Mouse (Mus musculus) C2C12 (cell line): Measurements from ENCODE around the gene Vmn1r213. TPM values are rescaled to one million over a fixed set of nuclear protein-coding genes. Genes with fewer than 3 reads are reported as not detected.

ENCODE experiments used
- H3K27me3 ChIP-seq: one replicate; pipeline ENCODE4 v1.6.1; 2011; ENCODE audit not compliant: control insufficient read depth, insufficient read depth, insufficient read length
- H3K36me3 ChIP-seq: one replicate; pipeline ENCODE4 v1.6.1; 2011; ENCODE audit not compliant: control insufficient read depth, insufficient read depth
- H3K4me3 ChIP-seq: one replicate; pipeline ENCODE4 v1.5.1; 2011; ENCODE audit warnings: mild to moderate bottlenecking, control low read depth; ENCODE audit not compliant: poor library complexity, insufficient read depth, severe bottlenecking
- H3K79me2 ChIP-seq: one replicate; pipeline ENCODE4 v1.6.1; 2011; ENCODE audit not compliant: control insufficient read depth, insufficient read depth
- H3K79me3 ChIP-seq: one replicate; pipeline ENCODE4 v1.6.1; 2011; ENCODE audit warnings: low read depth, control low read depth
- H3ac ChIP-seq: one replicate; pipeline ENCODE3; 2011; ENCODE audit warnings: low read depth; ENCODE audit not compliant: control insufficient read depth, insufficient read length
- CEBPB ChIP-seq: IDR thresholded peaks from one replicate; pipeline ENCODE4 v1.6.1; 2011; ENCODE audit warnings: low read depth, mild to moderate bottlenecking, control low read depth, moderate library complexity
- CTCF ChIP-seq: IDR thresholded peaks from one replicate; pipeline ENCODE4 v1.5.1; 2011; ENCODE audit not compliant: control insufficient read depth, insufficient read depth, insufficient read length
- FOSL1 ChIP-seq: IDR thresholded peaks from one replicate; pipeline ENCODE4 v1.8.0; 2011; ENCODE audit warnings: mild to moderate bottlenecking, low read length; ENCODE audit not compliant: poor library complexity, insufficient read depth, severe bottlenecking
- MAX ChIP-seq: IDR thresholded peaks from one replicate; pipeline ENCODE4 v1.6.1; 2011; ENCODE audit warnings: mild to moderate bottlenecking, control low read depth
- MYOD1 ChIP-seq: IDR thresholded peaks from one replicate; pipeline ENCODE4 v1.6.1; 2011; ENCODE audit warnings: low read depth; ENCODE audit not compliant: control insufficient read depth, insufficient read length
- MYOG ChIP-seq: IDR thresholded peaks from one replicate; pipeline ENCODE4 v1.6.1; 2011; ENCODE audit not compliant: control insufficient read depth, insufficient read length; ENCODE audit errors: extremely low read depth
- USF1 ChIP-seq: IDR thresholded peaks from one replicate; pipeline ENCODE4 v1.6.1; 2011; ENCODE audit warnings: low read depth, mild to moderate bottlenecking, control low read depth, moderate library complexity
- long read RNA-seq, 2 experiments: library from polyadenylated mRNA; unstranded; transcript quantifications; one replicate each; pipeline ENCODE4 v2.0.0; 2019 to 2020
- polyA plus RNA-seq: library from polyadenylated mRNA; unstranded; fragments of >200 nt; fragmentation: generic; extraction: Trizol; gene quantifications from one replicate; pipeline ENCODE4 v1.2.1, GENCODE M21; 2012; ENCODE audit warnings: missing spikeins

Gene Vmn1r213
- not detected for polyA plus RNA-seq
- long read RNA-seq, experiment 1: 0 reads
- long read RNA-seq, experiment 2: 0 reads

DNA sequence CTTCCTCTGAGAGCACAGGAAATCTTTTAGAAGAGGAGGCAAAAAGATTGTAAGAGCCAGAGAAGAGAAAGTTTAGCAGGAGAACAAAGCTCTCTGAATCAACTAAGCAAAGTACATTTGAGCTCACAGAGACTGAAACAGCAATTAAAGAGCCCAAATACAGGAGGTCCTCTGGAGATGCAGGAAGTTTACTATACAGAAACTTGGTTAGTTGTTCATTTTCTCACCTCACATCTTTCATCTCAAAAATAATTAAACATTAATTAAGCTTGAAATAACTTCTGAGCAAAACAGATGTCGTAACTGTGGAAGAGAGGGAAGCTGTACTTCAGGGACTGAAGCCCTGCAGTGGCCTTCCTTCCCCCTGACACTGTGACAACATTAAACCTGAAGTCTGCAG lies at the start of gene Vmn1r213:
TSS of gene Vmn1r213 (plus strand) at position 301 of the 400 bp plus-strand sequence.
- H3K27me3 ChIP-seq: no peaks in the 10 kb centered on the region
- no peak for TF ChIP-seq USF1
- no peak for TF ChIP-seq MAX
- TF ChIP-seq CEBPB: no peak
- TF ChIP-seq CTCF: no peak
- no peak for TF ChIP-seq FOSL1
- TF ChIP-seq MYOD1: no peak
- TF ChIP-seq MYOG: no peak
- no peaks in the 10 kb centered on the region for H3K79me2 ChIP-seq

DNA sequence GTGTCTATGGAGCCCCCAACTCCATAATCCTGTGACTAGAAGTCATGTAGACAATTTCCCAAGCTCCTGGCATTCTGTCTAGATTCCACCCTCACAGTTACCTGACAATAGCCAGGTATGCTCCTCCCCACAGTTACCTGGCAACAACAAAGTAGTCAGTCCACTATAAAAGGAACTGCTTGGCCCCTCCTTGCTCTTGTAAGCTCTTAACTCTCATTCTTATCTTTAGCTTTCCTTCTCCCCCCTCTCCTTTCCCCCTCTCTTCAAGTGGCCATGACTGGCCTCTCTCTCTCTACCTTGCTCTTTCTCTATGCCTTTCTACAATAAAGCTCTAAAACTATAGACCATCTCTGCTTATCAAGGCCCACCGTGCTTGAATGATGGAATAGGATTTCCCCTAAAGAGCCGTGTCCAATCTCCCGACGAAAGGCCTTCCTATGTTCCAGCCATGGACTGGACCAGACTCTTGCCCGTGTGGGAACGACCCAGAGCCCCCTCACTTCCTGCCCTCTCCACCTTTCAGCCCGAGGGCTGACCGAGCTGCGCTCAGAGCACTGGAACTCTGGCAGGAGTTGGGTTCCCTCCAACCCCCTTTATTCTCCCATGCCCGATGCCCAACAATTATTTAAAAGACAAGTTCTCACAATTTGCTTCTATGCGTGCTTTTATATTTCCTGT lies 17.1 kb upstream of the Vmn1r213 start:
- H3ac ChIP-seq: no peak overlapping the region
- no peaks in the 10 kb centered on the region for H3K27me3 ChIP-seq
- H3K36me3 ChIP-seq: no peaks in the 10 kb centered on the region
- no peak overlapping the region for H3K4me3 ChIP-seq
- H3K79me3 ChIP-seq: no peaks in the 10 kb centered on the region
- TF ChIP-seq MAX (no peak), CEBPB (no peak), MYOD1 (no peak)
- no peaks in the 10 kb centered on the region for H3K79me2 ChIP-seq

More for the DNA sequence above, at the start of gene Vmn1r213:
- no peaks in the 10 kb centered on the region for H3K36me3 ChIP-seq
- H3K4me3 ChIP-seq: no peak within 1 kb of the TSS
- H3ac ChIP-seq: no peak within 1 kb of the TSS
- no peaks in the 10 kb centered on the region for H3K79me3 ChIP-seq

- H3K4me3 ChIP-seq: no peak overlapping the region
- H3K36me3 ChIP-seq: no peaks in the 10 kb centered on the region
- TF ChIP-seq MYOG: no peak
- no peak for TF ChIP-seq FOSL1
- TF ChIP-seq MAX: no peak
- no peak overlapping the region for H3ac ChIP-seq
- H3K79me3 ChIP-seq: no peaks in the 10 kb centered on the region
- H3K27me3 ChIP-seq: no peaks in the 10 kb centered on the region
- no peaks in the 10 kb centered on the region for H3K79me2 ChIP-seq
These were observed 15.2 kb upstream of the Vmn1r213 start for GRCm38 (mm10) chr13:22992178-22992700.

DNA sequence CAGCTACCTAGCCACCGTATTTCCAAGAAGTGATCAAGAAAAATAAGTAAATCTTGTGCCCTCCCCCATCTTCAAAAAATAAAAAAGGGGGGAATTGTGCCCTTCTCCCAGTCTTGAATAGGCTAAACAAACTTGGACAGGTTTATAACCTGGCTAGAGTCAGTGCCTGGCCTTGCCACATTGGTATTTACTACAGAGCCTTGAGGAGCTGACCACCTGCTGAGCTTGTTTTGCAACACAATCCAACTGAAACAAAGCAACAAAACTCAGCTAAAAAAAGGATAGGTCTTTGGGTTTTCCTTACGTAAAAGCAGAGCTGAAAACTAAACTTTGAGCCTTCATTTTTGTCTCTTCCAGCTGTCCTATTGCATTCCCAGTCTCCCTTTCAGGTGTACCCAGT lies 14.7 kb upstream of the Vmn1r213 start:
- TF ChIP-seq USF1: no peak
- TF ChIP-seq MYOG: no peak
- TF ChIP-seq FOSL1: no peak
- TF ChIP-seq MAX: no peak
- no peaks in the 10 kb centered on the region for H3K27me3 ChIP-seq
- H3K36me3 ChIP-seq: no peaks in the 10 kb centered on the region
- no peaks in the 10 kb centered on the region for H3K79me2 ChIP-seq
- no peak overlapping the region for H3K4me3 ChIP-seq
- no peaks in the 10 kb centered on the region for H3K79me3 ChIP-seq
- no peak overlapping the region for H3ac ChIP-seq

GRCm38 (mm10) chr13:23018158-23018557 lies 10.7 kb downstream of the Vmn1r213 start:
- Histone ChIP-seq H3K79me3 (no peaks in the 10 kb centered on the region), H3K36me3 (no peaks in the 10 kb centered on the region), H3K4me3 (no peak overlapping the region), H3K79me2 (no peaks in the 10 kb centered on the region), H3K27me3 (no peaks in the 10 kb centered on the region), H3ac (no peak overlapping the region)
- no peak for TF ChIP-seq FOSL1
- TF ChIP-seq MAX: no peak
- no peak for TF ChIP-seq CTCF
- TF ChIP-seq MYOG: no peak
- no peak for TF ChIP-seq CEBPB
- no peak for TF ChIP-seq MYOD1
- no peak for TF ChIP-seq USF1

DNA sequence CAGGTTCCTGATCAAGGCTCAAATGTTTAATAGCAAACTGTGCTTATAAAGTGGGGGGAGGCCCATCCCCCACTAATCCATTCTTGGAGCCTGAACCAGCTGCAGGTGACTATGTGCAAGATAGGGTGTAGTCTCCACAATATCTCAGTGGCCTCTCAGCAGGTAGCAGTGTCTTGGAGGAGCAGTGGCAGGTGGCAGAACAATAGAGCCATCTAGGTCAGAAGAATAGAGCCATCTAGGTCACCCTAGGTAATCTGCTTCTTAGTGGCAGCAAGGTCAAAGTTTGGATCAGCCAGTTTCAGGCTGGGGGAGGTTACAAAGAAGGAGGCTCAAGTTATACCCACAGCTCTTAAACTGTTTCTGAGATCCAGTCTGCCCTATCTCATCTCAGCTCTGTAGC lies 17.4 kb downstream of the Vmn1r213 start:
- TF ChIP-seq CEBPB (no peak), USF1 (no peak), MYOD1 (no peak), CTCF (no peak), MAX (no peak), MYOG (no peak), FOSL1 (no peak)
- Histone ChIP-seq H3K36me3 (no peaks in the 10 kb centered on the region), H3K79me3 (no peaks in the 10 kb centered on the region), H3K4me3 (no peak overlapping the region), H3K79me2 (no peaks in the 10 kb centered on the region), H3ac (no peak overlapping the region), H3K27me3 (no peaks in the 10 kb centered on the region)
